Mouse (Mus musculus) hindbrain, embryonic 13.5 days (tissue): Measurements from ENCODE around the gene Mbd3. TPM values are rescaled to one million over a fixed set of nuclear protein-coding genes. Genes with fewer than 3 reads are reported as not detected.

Experiments used
- ATAC-seq: fragments of 200-750 bp; cut with Nextera tagmentation; 2 replicates; pipeline ENCODE4 v1.8.0; 2017; ENCODE audit warnings: moderate TSS enrichment; ENCODE audit not compliant: low FRiP score
- H3K27ac ChIP-seq: fragments of 300-500 bp; sonication (generic); 2 replicates; pipeline ENCODE4 v1.5.1; 2015; ENCODE audit warnings: inconsistent platforms, mild to moderate bottlenecking, moderate library complexity
- H3K27me3 ChIP-seq: fragments of 300-500 bp; sonication (generic); 2 replicates; pipeline ENCODE4 v1.6.1; 2015; ENCODE audit warnings: mild to moderate bottlenecking, inconsistent platforms
- H3K36me3 ChIP-seq: fragments of 300-500 bp; sonication (generic); 2 replicates; pipeline ENCODE4 v1.6.1; 2015; ENCODE audit warnings: mild to moderate bottlenecking, inconsistent platforms
- H3K4me1 ChIP-seq: fragments of 300-500 bp; sonication (generic); replicated peaks from 2 replicates; pipeline ENCODE4 v1.6.1; 2015; ENCODE audit warnings: inconsistent platforms
- H3K4me2 ChIP-seq: fragments of 300-500 bp; sonication (generic); 2 replicates; pipeline ENCODE4 v1.6.1; 2015; ENCODE audit warnings: inconsistent platforms, mild to moderate bottlenecking, moderate library complexity
- H3K4me3 ChIP-seq: fragments of 300-500 bp; sonication (generic); 2 replicates; pipeline ENCODE4 v1.5.1; 2015; ENCODE audit warnings: mild to moderate bottlenecking, inconsistent platforms
- H3K9ac ChIP-seq: fragments of 300-500 bp; sonication (generic); 2 replicates; pipeline ENCODE4 v1.6.1; 2015; ENCODE audit warnings: mild to moderate bottlenecking, inconsistent platforms
- H3K9me3 ChIP-seq: fragments of 300-500 bp; sonication (generic); 2 replicates; pipeline ENCODE4 v1.6.1; 2016; ENCODE audit warnings: inconsistent platforms
- WGBS: fragments of 180-500 bp; shearing (Covaris S2); methylation state at CpG from one replicate; pipeline ENCODE4 v1.1.7; 2015; 5-methylcytosine and 5-hydroxymethylcytosine counted together
- polyA plus RNA-seq: library from polyadenylated mRNA; unstranded; fragments of >200 nt; fragmentation: Nextera tagmentation; extraction: Ambion mirVana; gene quantifications from 2 replicates; pipeline ENCODE4 v1.2.1, GENCODE M21; 2015

The Mbd3 gene
- polyA plus RNA-seq, 1 experiment from 2014 or later, result 230 TPM

GRCm38 (mm10) chr10:80387522-80387959 is 11.8 kb downstream of the Mbd3 start, which contains the start of gene Mex3d:
Gene Mex3d, minus strand, starts transcription at chr10:80387659.
- Histone ChIP-seq H3K27ac (peak within 1 kb of the TSS; percentile 99), H3K9ac (peak within 1 kb of the TSS; percentile 100), H3K4me2 (peak within 1 kb of the TSS; percentile 100), H3K27me3 (no peaks in the 10 kb centered on the region), H3K4me1 (peaks cover 40% of the 10 kb centered on the region), H3K4me3 (peak within 1 kb of the TSS; percentile 98), H3K36me3 (peaks cover 53% of the 10 kb centered on the region), H3K9me3 (no peaks in the 10 kb centered on the region)
- peak; percentile 41 for ATAC-seq
- WGBS, result 0% methylated on average over 21 of the region's 61 CpGs

GRCm38 (mm10) chr10:80386735-80387471 is 12.4 kb downstream of the Mbd3 start:
- peak overlapping the region; percentile 98 for H3K4me3 ChIP-seq
- H3K4me2 ChIP-seq, result peak overlapping the region; percentile 100
- H3K36me3 ChIP-seq, result peaks cover 53% of the 10 kb centered on the region
- H3K9ac ChIP-seq, result peak overlapping the region; percentile 100
- H3K9me3 ChIP-seq, result no peaks in the 10 kb centered on the region
- peaks cover 46% of the 10 kb centered on the region for H3K4me1 ChIP-seq
- WGBS, result under 1% methylated on average over 89 of the region's 94 CpGs
- H3K27ac ChIP-seq, result peak overlapping the region; percentile 99
- ATAC-seq, result no peak
- H3K27me3 ChIP-seq, result no peaks in the 10 kb centered on the region

- H3K9me3 ChIP-seq, result no peaks in the 10 kb centered on the region
- peak overlapping the region; percentile 100 for H3K9ac ChIP-seq
- peak; percentile 67 for ATAC-seq
- H3K4me2 ChIP-seq, result peak overlapping the region; percentile 100
- H3K36me3 ChIP-seq, result peaks cover 53% of the 10 kb centered on the region
- H3K4me1 ChIP-seq, result peaks cover 53% of the 10 kb centered on the region
- peak overlapping the region; percentile 99 for H3K27ac ChIP-seq
- under 1% methylated on average over 34 of the region's 34 CpGs for WGBS
- H3K27me3 ChIP-seq, result no peaks in the 10 kb centered on the region
- peak overlapping the region; percentile 98 for H3K4me3 ChIP-seq
Measured at GRCm38 (mm10) chr10:80385811-80386734, 13.3 kb downstream of the Mbd3 start.

GRCm38 (mm10) chr10:80385310-80385709 is 14.0 kb downstream of the Mbd3 start:
- Histone ChIP-seq H3K4me2 (peak overlapping the region; percentile 100), H3K9ac (peak overlapping the region; percentile 100), H3K27me3 (no peaks in the 10 kb centered on the region), H3K9me3 (no peaks in the 10 kb centered on the region), H3K4me1 (peaks cover 57% of the 10 kb centered on the region), H3K36me3 (peaks cover 51% of the 10 kb centered on the region), H3K4me3 (peak overlapping the region; percentile 98), H3K27ac (peak overlapping the region; percentile 99)
- ATAC-seq, result 0 out of 2 replicates have a peak, but pooled peaks have one; percentile 8
- WGBS, result 8% methylated on average over 7 of the region's 7 CpGs

- WGBS, result 62% methylated on average over 7 of the region's 7 CpGs
- H3K27me3 ChIP-seq, result no peaks in the 10 kb centered on the region
- no peaks in the 10 kb centered on the region for H3K9me3 ChIP-seq
- H3K9ac ChIP-seq, result peak overlapping the region; percentile 100
- no peak for ATAC-seq
- peak overlapping the region; percentile 98 for H3K4me3 ChIP-seq
- peak overlapping the region; percentile 100 for H3K4me2 ChIP-seq
- H3K36me3 ChIP-seq, result peaks cover 51% of the 10 kb centered on the region
- H3K4me1 ChIP-seq, result peaks cover 57% of the 10 kb centered on the region
- peak overlapping the region; percentile 99 for H3K27ac ChIP-seq
Measured at GRCm38 (mm10) chr10:80384709-80385108, 14.6 kb downstream of the Mbd3 start.

- H3K27me3 ChIP-seq, result no peaks in the 10 kb centered on the region
- peak overlapping the region; percentile 99 for H3K27ac ChIP-seq
- no peak for ATAC-seq
- WGBS, result 85% methylated on average over 4 of the region's 4 CpGs
- peaks cover 55% of the 10 kb centered on the region for H3K36me3 ChIP-seq
- peaks cover 57% of the 10 kb centered on the region for H3K4me1 ChIP-seq
- H3K4me3 ChIP-seq, result peak overlapping the region; percentile 98
- H3K9ac ChIP-seq, result peak overlapping the region; percentile 100
- no peaks in the 10 kb centered on the region for H3K9me3 ChIP-seq
- peak overlapping the region; percentile 100 for H3K4me2 ChIP-seq
Measured at GRCm38 (mm10) chr10:80384115-80384639, 15.2 kb downstream of the Mbd3 start.

- H3K9me3 ChIP-seq, result no peaks in the 10 kb centered on the region
- peak overlapping the region; percentile 9; the same call in 1 of the 2 replicates for H3K27ac ChIP-seq
- peak overlapping the region; percentile 98 for H3K4me3 ChIP-seq
- no peak for ATAC-seq
- H3K4me1 ChIP-seq, result peaks cover 54% of the 10 kb centered on the region
- peak overlapping the region; percentile 100 for H3K4me2 ChIP-seq
- H3K36me3 ChIP-seq, result peaks cover 56% of the 10 kb centered on the region
- WGBS, result 52% methylated on average over 4 of the region's 4 CpGs
- no peaks in the 10 kb centered on the region for H3K27me3 ChIP-seq
- H3K9ac ChIP-seq, result peak overlapping the region; percentile 100
Measured at GRCm38 (mm10) chr10:80383431-80383830, 15.9 kb downstream of the Mbd3 start.

- peak overlapping the region; percentile 100 for H3K9ac ChIP-seq
- no peak for ATAC-seq
- H3K36me3 ChIP-seq, result peaks cover 56% of the 10 kb centered on the region
- peak overlapping the region; percentile 100 for H3K4me2 ChIP-seq
- 87% methylated on average over 7 of the region's 7 CpGs for WGBS
- peak overlapping the region; percentile 98 for H3K4me3 ChIP-seq
- H3K27me3 ChIP-seq, result no peaks in the 10 kb centered on the region
- peaks cover 47% of the 10 kb centered on the region for H3K4me1 ChIP-seq
- no peak overlapping the region for H3K27ac ChIP-seq
- no peaks in the 10 kb centered on the region for H3K9me3 ChIP-seq
Measured at GRCm38 (mm10) chr10:80382641-80383365, 16.5 kb downstream of the Mbd3 start.

- no peak overlapping the region for H3K4me3 ChIP-seq
- H3K27ac ChIP-seq, result no peak overlapping the region
- 0 out of 2 replicates have a peak, but pooled peaks cover 2% of the 10 kb centered on the region for H3K27me3 ChIP-seq
- peaks cover 34% of the 10 kb centered on the region for H3K36me3 ChIP-seq
- no peak overlapping the region for H3K9ac ChIP-seq
- 51% methylated on average over 10 of the region's 10 CpGs for WGBS
- H3K9me3 ChIP-seq, result no peaks in the 10 kb centered on the region
- no peak overlapping the region for H3K4me2 ChIP-seq
- no peak for ATAC-seq
- H3K4me1 ChIP-seq, result peaks cover 19% of the 10 kb centered on the region
Measured at GRCm38 (mm10) chr10:80377716-80378115, 21.6 kb downstream of the Mbd3 start.

GRCm38 (mm10) chr10:80376160-80376559 is 23.2 kb downstream of the Mbd3 start:
- Histone ChIP-seq H3K36me3 (peaks cover 19% of the 10 kb centered on the region), H3K9me3 (no peaks in the 10 kb centered on the region), H3K4me2 (no peak overlapping the region), H3K27me3 (0 out of 2 replicates have a peak, but pooled peaks cover 9% of the 10 kb centered on the region), H3K4me1 (peaks cover 15% of the 10 kb centered on the region), H3K4me3 (no peak overlapping the region), H3K9ac (no peak overlapping the region), H3K27ac (no peak overlapping the region)
- no peak for ATAC-seq
- WGBS, result 3% methylated on average over 7 of the region's 7 CpGs

GRCm38 (mm10) chr10:80374063-80374462 is 25.3 kb downstream of the Mbd3 start:
- WGBS, result 24% methylated on average over 6 of the region's 6 CpGs
- no peaks in the 10 kb centered on the region for H3K9me3 ChIP-seq
- H3K9ac ChIP-seq, result no peak overlapping the region
- peaks cover 13% of the 10 kb centered on the region; the same call in 1 of the 2 replicates for H3K27me3 ChIP-seq
- no peak overlapping the region for H3K4me2 ChIP-seq
- no peak overlapping the region for H3K4me3 ChIP-seq
- H3K27ac ChIP-seq, result no peak overlapping the region
- no peak for ATAC-seq
- peaks cover 10% of the 10 kb centered on the region for H3K4me1 ChIP-seq
- H3K36me3 ChIP-seq, result no peaks in the 10 kb centered on the region; the same call in 1 of the 2 replicates
